Mouse (Mus musculus): ENCODE measurements around the gene Mrps14.

DNA sequence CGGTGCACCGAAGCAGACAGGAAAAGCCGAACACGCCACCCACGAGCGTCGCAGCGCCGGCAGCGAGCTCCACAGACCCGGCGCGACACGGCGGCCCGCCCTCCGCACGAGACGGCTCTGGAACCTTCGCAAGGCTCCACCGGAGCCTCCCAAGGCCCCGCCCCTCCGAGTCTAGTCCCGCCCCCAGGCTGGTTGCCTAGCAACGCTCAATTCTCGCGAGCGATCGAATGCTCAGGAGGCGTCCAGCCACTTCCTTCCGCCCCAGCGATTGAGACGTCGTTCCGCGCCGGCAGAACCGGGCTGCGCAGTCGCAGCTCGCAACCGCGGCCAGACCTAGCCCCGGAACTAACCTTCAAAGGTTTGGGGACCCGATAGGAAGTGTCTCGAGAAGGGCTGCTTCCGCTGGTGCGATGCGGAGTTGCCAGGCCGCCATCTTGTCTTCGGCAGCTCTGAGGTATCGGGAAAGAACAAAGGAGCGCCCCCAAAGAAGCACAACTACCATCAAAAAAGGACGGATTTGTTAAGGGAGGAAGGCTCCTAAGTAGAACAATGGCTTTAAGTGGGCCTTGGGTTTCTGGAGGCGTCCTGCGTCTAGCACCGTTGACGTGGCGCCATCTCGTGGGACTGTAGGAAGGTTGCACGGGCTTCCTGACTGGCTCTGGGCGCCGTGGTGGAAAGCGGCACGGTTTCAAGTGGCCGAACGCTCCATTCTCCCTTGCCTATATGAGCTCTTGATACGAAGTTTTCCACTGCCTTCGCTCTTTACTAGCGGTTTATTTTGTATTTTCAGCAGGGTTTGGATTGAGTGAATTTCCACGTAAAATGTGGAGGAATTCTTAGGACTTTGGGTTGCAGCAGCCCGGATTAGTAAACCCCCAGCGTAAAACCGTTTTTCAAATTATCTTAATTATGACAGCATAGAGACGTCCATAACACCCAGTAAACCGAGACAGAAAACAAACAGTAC lies 18.0 kb downstream of the Mrps14 start, which contains the start of gene Cacybp:
- TF ChIP-seq POLR2A (IDR thresholded peaks at IDR 0.05; ENCODE audit: borderline replicate concordance, extremely low read depth, insufficient read depth, insufficient read length, poor library complexity, severe bottlenecking) (peak; percentile 99), CTCF (IDR thresholded peaks at IDR 0.05; ENCODE audit: borderline replicate concordance, extremely low read depth, insufficient read depth, insufficient read length) (peak; percentile 71)
